Mouse (Mus musculus) liver, embryonic 13.5 days (tissue): ENCODE measurements at regions not wholly inside any gene's neighbourhood (a gene's known extent, or its start where the extent isn't known, plus 50 kb on each side); places are given as distances from the start of the nearest gene placed in this dataset.

Experiments
- ATAC-seq: fragments of 200-750 bp; cut with Nextera tagmentation; 2 replicates; pipeline ENCODE4 v1.8.0; 2017; ENCODE audit warnings: low read depth, mild to moderate bottlenecking, moderate number of reproducible peaks, moderate library complexity
- DNase-seq: peaks from one replicate; pipeline ENCODE4 v3.0.0; 2022
- H3K27ac ChIP-seq: fragments of 300-500 bp; sonication (generic); 2 replicates; pipeline ENCODE4 v1.5.1; 2015; ENCODE audit warnings: moderate library complexity, mild to moderate bottlenecking, inconsistent platforms
- H3K27me3 ChIP-seq: fragments of 300-500 bp; sonication (generic); 2 replicates; pipeline ENCODE4 v1.6.1; 2015; ENCODE audit warnings: mild to moderate bottlenecking, inconsistent platforms
- H3K36me3 ChIP-seq: fragments of 300-500 bp; sonication (generic); 2 replicates; pipeline ENCODE4 v1.6.1; 2015; ENCODE audit warnings: mild to moderate bottlenecking, inconsistent platforms
- H3K4me1 ChIP-seq: fragments of 300-500 bp; sonication (generic); replicated peaks from 2 replicates; pipeline ENCODE4 v1.6.1; 2015; ENCODE audit warnings: inconsistent platforms
- H3K4me2 ChIP-seq: fragments of 300-500 bp; sonication (generic); 2 replicates; pipeline ENCODE4 v1.6.1; 2015; ENCODE audit warnings: inconsistent platforms, mild to moderate bottlenecking, moderate library complexity
- H3K4me3 ChIP-seq: fragments of 300-500 bp; sonication (generic); replicated peaks from 2 replicates; pipeline ENCODE4 v1.5.1; 2015; ENCODE audit warnings: mild to moderate bottlenecking, inconsistent platforms
- H3K9ac ChIP-seq: fragments of 300-500 bp; sonication (generic); 2 replicates; pipeline ENCODE4 v1.6.1; 2015; ENCODE audit warnings: mild to moderate bottlenecking, inconsistent platforms
- H3K9me3 ChIP-seq: fragments of 300-500 bp; sonication (generic); replicated peaks from 2 replicates; pipeline ENCODE4 v1.6.1; 2016; ENCODE audit warnings: inconsistent platforms
- WGBS: fragments of 180-500 bp; shearing (Covaris S2); methylation state at CpG from one replicate; pipeline ENCODE4 v1.1.7; 2015; ENCODE audit not compliant: insufficient replicate concordance; 5-methylcytosine and 5-hydroxymethylcytosine counted together

GRCm38 (mm10) chr2:169286701-169287100 is 300.8 kb downstream of the Gm11011 start:
- ATAC-seq (no peak), DNase-seq (no peak)
- H3K9ac ChIP-seq, result no peak overlapping the region
- no peaks in the 10 kb centered on the region for H3K36me3 ChIP-seq
- H3K27me3 ChIP-seq, result no peaks in the 10 kb centered on the region
- no peak overlapping the region for H3K4me2 ChIP-seq
- H3K4me3 ChIP-seq, result no peak overlapping the region
- WGBS, result 67% methylated on average over 7 of the region's 7 CpGs
- H3K9me3 ChIP-seq, result no peaks in the 10 kb centered on the region
- H3K27ac ChIP-seq, result no peak overlapping the region
- no peaks in the 10 kb centered on the region for H3K4me1 ChIP-seq

- 69% methylated on average over 13 of the region's 13 CpGs for WGBS
- Histone ChIP-seq H3K36me3 (no peaks in the 10 kb centered on the region), H3K9ac (no peak overlapping the region), H3K27me3 (no peaks in the 10 kb centered on the region), H3K4me2 (no peak overlapping the region), H3K4me3 (no peak overlapping the region), H3K9me3 (no peaks in the 10 kb centered on the region), H3K4me1 (no peaks in the 10 kb centered on the region), H3K27ac (no peak overlapping the region)
- DNase-seq (no peak), ATAC-seq (no peak)
These were observed 304.9 kb downstream of the Gm11011 start for GRCm38 (mm10) chr2:169282508-169283117.

- H3K4me1 ChIP-seq, result no peaks in the 10 kb centered on the region
- no peaks in the 10 kb centered on the region for H3K9me3 ChIP-seq
- DNase-seq, result no peak
- no peaks in the 10 kb centered on the region for H3K36me3 ChIP-seq
- no peaks in the 10 kb centered on the region for H3K27me3 ChIP-seq
- no peak overlapping the region for H3K9ac ChIP-seq
- H3K27ac ChIP-seq, result no peak overlapping the region
- no peak overlapping the region for H3K4me2 ChIP-seq
- H3K4me3 ChIP-seq, result no peak overlapping the region
- no peak for ATAC-seq
- 75% methylated on average over 4 of the region's 4 CpGs for WGBS
These were observed 312.2 kb downstream of the Gm11011 start for GRCm38 (mm10) chr2:169275371-169275770.

GRCm38 (mm10) chr2:169274101-169274500 is 313.4 kb downstream of the Gm11011 start:
- Histone ChIP-seq H3K27ac (no peak overlapping the region), H3K9me3 (no peaks in the 10 kb centered on the region), H3K4me2 (no peak overlapping the region), H3K27me3 (no peaks in the 10 kb centered on the region), H3K4me1 (no peaks in the 10 kb centered on the region), H3K4me3 (no peak overlapping the region), H3K36me3 (no peaks in the 10 kb centered on the region), H3K9ac (no peak overlapping the region)
- WGBS, result 53% methylated on average over 1 of the region's 1 CpGs
- DNase-seq, result no peak
- no peak for ATAC-seq

- Histone ChIP-seq H3K27ac (no peak overlapping the region), H3K9ac (no peak overlapping the region), H3K4me2 (no peak overlapping the region), H3K27me3 (no peaks in the 10 kb centered on the region), H3K4me3 (no peak overlapping the region), H3K4me1 (no peaks in the 10 kb centered on the region), H3K36me3 (no peaks in the 10 kb centered on the region), H3K9me3 (no peaks in the 10 kb centered on the region)
- DNase-seq, result no peak
- no peak for ATAC-seq
- 28% methylated on average over 6 of the region's 6 CpGs for WGBS
These were observed 314.9 kb downstream of the Gm11011 start for GRCm38 (mm10) chr2:169272622-169273021.

GRCm38 (mm10) chr2:169272018-169272417 is 315.5 kb downstream of the Gm11011 start:
- no peaks in the 10 kb centered on the region for H3K36me3 ChIP-seq
- H3K27me3 ChIP-seq, result no peaks in the 10 kb centered on the region
- ATAC-seq, result no peak
- no peak for DNase-seq
- 42% methylated on average over 4 of the region's 4 CpGs for WGBS
- H3K9me3 ChIP-seq, result no peaks in the 10 kb centered on the region
- no peaks in the 10 kb centered on the region for H3K4me1 ChIP-seq
- no peak overlapping the region for H3K4me3 ChIP-seq
- no peak overlapping the region for H3K4me2 ChIP-seq
- H3K27ac ChIP-seq, result no peak overlapping the region
- H3K9ac ChIP-seq, result no peak overlapping the region

- Histone ChIP-seq H3K4me1 (no peaks in the 10 kb centered on the region), H3K27ac (no peak overlapping the region), H3K4me2 (no peak overlapping the region), H3K9ac (no peak overlapping the region), H3K36me3 (no peaks in the 10 kb centered on the region), H3K9me3 (0 out of 2 replicates have a peak, but pooled peaks cover 2% of the 10 kb centered on the region), H3K27me3 (no peaks in the 10 kb centered on the region), H3K4me3 (no peak overlapping the region)
- DNase-seq, result no peak
- 64% methylated on average over 4 of the region's 4 CpGs for whole genome bisulfite sequencing
- ATAC-seq, result no peak
These were observed 305.2 kb upstream of the Zfp64 start for GRCm38 (mm10) chr2:169260636-169261035.

- Histone ChIP-seq H3K9me3 (peaks cover 7% of the 10 kb centered on the region; the same call in 1 of the 2 replicates), H3K4me2 (no peak overlapping the region), H3K36me3 (no peaks in the 10 kb centered on the region), H3K27me3 (no peaks in the 10 kb centered on the region), H3K9ac (no peak overlapping the region), H3K4me1 (no peaks in the 10 kb centered on the region), H3K27ac (no peak overlapping the region), H3K4me3 (no peak overlapping the region)
- DNase-seq, result no peak
- ATAC-seq, result no peak
These were observed 289.2 kb upstream of the Zfp64 start for GRCm38 (mm10) chr2:169244572-169244971.

- Histone ChIP-seq H3K4me2 (no peak overlapping the region), H3K27me3 (no peaks in the 10 kb centered on the region), H3K9me3 (peaks cover 7% of the 10 kb centered on the region; the same call in 1 of the 2 replicates), H3K36me3 (no peaks in the 10 kb centered on the region), H3K4me3 (no peak overlapping the region), H3K9ac (no peak overlapping the region), H3K27ac (no peak overlapping the region), H3K4me1 (no peaks in the 10 kb centered on the region)
- no peak for ATAC-seq
- no peak for DNase-seq
- WGBS, result 76% methylated on average over 9 of the region's 9 CpGs
These were observed 288.6 kb upstream of the Zfp64 start for GRCm38 (mm10) chr2:169243981-169244380.

GRCm38 (mm10) chr2:169237856-169238255 is 282.5 kb upstream of the Zfp64 start:
- WGBS, result 58% methylated on average over 4 of the region's 4 CpGs
- H3K27me3 ChIP-seq, result no peaks in the 10 kb centered on the region
- no peak for DNase-seq
- H3K9me3 ChIP-seq, result peaks cover 2% of the 10 kb centered on the region; the same call in 1 of the 2 replicates
- no peak overlapping the region for H3K9ac ChIP-seq
- no peak overlapping the region for H3K27ac ChIP-seq
- no peak overlapping the region for H3K4me3 ChIP-seq
- no peak overlapping the region for H3K4me2 ChIP-seq
- H3K4me1 ChIP-seq, result no peaks in the 10 kb centered on the region
- no peak for ATAC-seq
- no peaks in the 10 kb centered on the region for H3K36me3 ChIP-seq

- H3K36me3 ChIP-seq, result no peaks in the 10 kb centered on the region
- WGBS, result 71% methylated on average over 9 of the region's 9 CpGs
- no peak for DNase-seq
These were observed 281.9 kb upstream of the Zfp64 start for GRCm38 (mm10) chr2:169237321-169237720.

GRCm38 (mm10) chr2:169234368-169235070 is 279.1 kb upstream of the Zfp64 start:
- no peak overlapping the region for H3K4me3 ChIP-seq
- no peak for DNase-seq
- H3K36me3 ChIP-seq, result no peaks in the 10 kb centered on the region
- no peak overlapping the region for H3K4me2 ChIP-seq
- no peaks in the 10 kb centered on the region for H3K27me3 ChIP-seq
- ATAC-seq, result no peak
- H3K27ac ChIP-seq, result no peak overlapping the region
- no peaks in the 10 kb centered on the region; the same call in 1 of the 2 replicates for H3K9me3 ChIP-seq
- 72% methylated on average over 11 of the region's 11 CpGs for WGBS
- H3K4me1 ChIP-seq, result no peaks in the 10 kb centered on the region
- no peak overlapping the region for H3K9ac ChIP-seq

More at GRCm38 (mm10) chr2:169237321-169237720, 281.9 kb upstream of the Zfp64 start:
- H3K4me1 ChIP-seq, result no peaks in the 10 kb centered on the region
- H3K9ac ChIP-seq, result no peak overlapping the region
- no peaks in the 10 kb centered on the region; the same call in 1 of the 2 replicates for H3K9me3 ChIP-seq
- H3K4me2 ChIP-seq, result no peak overlapping the region
- no peak overlapping the region for H3K4me3 ChIP-seq
- H3K27me3 ChIP-seq, result no peaks in the 10 kb centered on the region
- ATAC-seq, result no peak
- H3K27ac ChIP-seq, result no peak overlapping the region
